Mouse (Mus musculus) lung, adult 2 months (tissue): ENCODE results near the gene Olfr222.

Experiments
- CTCF ChIP-seq: fragments of 200-500 bp; IDR thresholded peaks from 2 replicates; pipeline ENCODE4 v1.5.1; 2011; ENCODE audit warnings: mild to moderate bottlenecking, low read length, control low read depth; ENCODE audit not compliant: insufficient read depth
- POLR2A ChIP-seq: fragments of 200-500 bp; IDR thresholded peaks from 2 replicates; pipeline ENCODE4 v1.6.1; 2011; ENCODE audit warnings: low read depth, mild to moderate bottlenecking, control low read depth, low read length, borderline replicate concordance; ENCODE audit errors: extremely low read depth

DNA sequence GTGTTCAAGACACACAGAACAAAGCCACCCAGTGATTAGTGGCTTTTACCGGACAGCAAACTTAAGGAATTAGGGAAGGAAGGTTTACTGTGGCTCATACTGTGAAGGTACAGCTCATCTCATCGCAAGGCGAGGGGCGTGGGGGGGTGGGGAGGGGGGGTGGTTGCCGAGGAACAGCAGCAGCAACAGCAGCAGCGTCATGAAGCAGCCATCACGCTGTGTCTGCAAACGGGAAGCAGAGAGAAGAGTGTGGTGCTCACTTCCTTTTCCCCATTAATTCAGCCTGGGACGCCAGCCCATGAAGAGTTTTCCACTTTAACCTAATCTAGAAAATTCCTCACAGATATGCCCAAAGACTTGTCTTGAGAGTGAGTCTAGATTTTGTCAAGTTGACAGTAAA is 13.2 kb downstream of the Olfr222 start:
- no peak for TF ChIP-seq CTCF
- TF ChIP-seq POLR2A, result no peak
